Mouse (Mus musculus) thymus, adult 2 months (tissue): ENCODE data around the gene Dtd1. TPM values are rescaled to one million over a fixed set of nuclear protein-coding genes. Genes with fewer than 3 reads are reported as not detected.

ENCODE experiments used
- DNase-seq: peaks from one replicate; pipeline ENCODE4 v3.0.0; 2021
- H3K27ac ChIP-seq: fragments of 200-500 bp; 2 replicates; pipeline ENCODE4 v1.5.1; 2012; ENCODE audit warnings: low read length, control low read depth; ENCODE audit not compliant: control insufficient read depth, insufficient read depth
- H3K27me3 ChIP-seq: fragments of 200-500 bp; 2 replicates; pipeline ENCODE4 v1.6.1; 2012; ENCODE audit warnings: mild to moderate bottlenecking, low read length, moderate library complexity, mixed read lengths; ENCODE audit not compliant: control insufficient read depth, insufficient read depth
- H3K36me3 ChIP-seq: fragments of 200-500 bp; 2 replicates; pipeline ENCODE4 v1.6.1; 2012; ENCODE audit warnings: mild to moderate bottlenecking, low read length, moderate library complexity; ENCODE audit not compliant: control insufficient read depth, insufficient read depth
- H3K4me1 ChIP-seq: fragments of 200-500 bp; replicated peaks from 2 replicates; pipeline ENCODE4 v1.6.1; 2012; ENCODE audit warnings: low read length; ENCODE audit not compliant: control insufficient read depth, insufficient read depth
- H3K4me3 ChIP-seq: fragments of 200-500 bp; 2 replicates; pipeline ENCODE4 v1.5.1; 2012; ENCODE audit warnings: mild to moderate bottlenecking, low read length, control low read depth, moderate library complexity; ENCODE audit not compliant: control insufficient read depth, insufficient read depth
- CTCF ChIP-seq: fragments of 200-500 bp; IDR thresholded peaks from 2 replicates; pipeline ENCODE4 v1.5.1; 2012; ENCODE audit warnings: mild to moderate bottlenecking, control low read depth, low read length, moderate library complexity, borderline replicate concordance; ENCODE audit not compliant: control insufficient read depth, poor library complexity, insufficient read depth; ENCODE audit errors: extremely low read depth
- POLR2A ChIP-seq: fragments of 200-500 bp; IDR thresholded peaks from 2 replicates; pipeline ENCODE4 v1.6.1; 2012; ENCODE audit warnings: mild to moderate bottlenecking, low read length, control low read depth, moderate library complexity; ENCODE audit not compliant: control insufficient read depth, poor library complexity, insufficient read depth; ENCODE audit errors: extremely low read depth
- WGBS: fragments of 180-500 bp; shearing (Covaris S2); methylation state at CpG from one replicate; pipeline ENCODE4 v1.1.7; 2018; 5-methylcytosine and 5-hydroxymethylcytosine counted together
- polyA plus RNA-seq: library from polyadenylated mRNA; depleted of rRNA; stranded (reverse); fragments of >200 nt; gene quantifications from 2 replicates; pipeline ENCODE4 v1.2.3, GENCODE M21; 2012

Gene Dtd1
- polyA plus RNA-seq, 1 experiment: 8.4 TPM

GRCm38 (mm10) chr2:144781871-144782270 is 182.2 kb downstream of the Dtd1 start:
- no peak for DNase-seq
- no peak for TF ChIP-seq CTCF
- no peak for TF ChIP-seq POLR2A
- 70% methylated on average over 3 of the region's 3 CpGs for WGBS
- no peaks in the 10 kb centered on the region for H3K4me1 ChIP-seq
- no peak overlapping the region for H3K4me3 ChIP-seq
- no peak overlapping the region for H3K27ac ChIP-seq
- no peaks in the 10 kb centered on the region for H3K36me3 ChIP-seq
- no peaks in the 10 kb centered on the region for H3K27me3 ChIP-seq

- DNase-seq: no peak
- no peaks in the 10 kb centered on the region for H3K36me3 ChIP-seq
- no peaks in the 10 kb centered on the region for H3K27me3 ChIP-seq
- TF ChIP-seq CTCF (no peak), POLR2A (no peak)
- no peak overlapping the region for H3K27ac ChIP-seq
- WGBS: 87% methylated on average over 4 of the region's 4 CpGs
- H3K4me3 ChIP-seq: no peak overlapping the region
- no peaks in the 10 kb centered on the region for H3K4me1 ChIP-seq
These were observed 182.8 kb downstream of the Dtd1 start for GRCm38 (mm10) chr2:144782481-144782880.

GRCm38 (mm10) chr2:144783190-144783589 is 183.5 kb downstream of the Dtd1 start:
- 95% methylated on average over 1 of the region's 1 CpGs for WGBS
- Histone ChIP-seq H3K36me3 (no peaks in the 10 kb centered on the region), H3K4me3 (no peak overlapping the region), H3K27me3 (no peaks in the 10 kb centered on the region), H3K27ac (no peak overlapping the region), H3K4me1 (no peaks in the 10 kb centered on the region)
- TF ChIP-seq CTCF (no peak), POLR2A (no peak)
- no peak for DNase-seq

GRCm38 (mm10) chr2:144783831-144784230 is 184.1 kb downstream of the Dtd1 start:
- DNase-seq: no peak
- H3K4me3 ChIP-seq: no peak overlapping the region
- WGBS: 96% methylated on average over 6 of the region's 6 CpGs

GRCm38 (mm10) chr2:144791671-144792294 is 192.1 kb downstream of the Dtd1 start:
- no peak overlapping the region for H3K4me3 ChIP-seq
- 82% methylated on average over 14 of the region's 14 CpGs for WGBS
- H3K27ac ChIP-seq: no peak overlapping the region
- no peaks in the 10 kb centered on the region for H3K27me3 ChIP-seq
- TF ChIP-seq POLR2A (no peak), CTCF (no peak)
- no peak for DNase-seq
- no peaks in the 10 kb centered on the region for H3K36me3 ChIP-seq
- H3K4me1 ChIP-seq: no peaks in the 10 kb centered on the region

More at GRCm38 (mm10) chr2:144783831-144784230, 184.1 kb downstream of the Dtd1 start:
- Histone ChIP-seq H3K36me3 (no peaks in the 10 kb centered on the region), H3K27me3 (no peaks in the 10 kb centered on the region), H3K27ac (no peak overlapping the region), H3K4me1 (no peaks in the 10 kb centered on the region)
- no peak for TF ChIP-seq POLR2A
- no peak for TF ChIP-seq CTCF

- Histone ChIP-seq H3K27me3 (no peaks in the 10 kb centered on the region), H3K36me3 (no peaks in the 10 kb centered on the region), H3K4me1 (no peaks in the 10 kb centered on the region), H3K27ac (no peak overlapping the region), H3K4me3 (no peak overlapping the region)
- no peak for TF ChIP-seq CTCF
- no peak for TF ChIP-seq POLR2A
- DNase-seq: no peak
- WGBS: 76% methylated on average over 8 of the region's 8 CpGs
These were observed 197.8 kb downstream of the Dtd1 start for GRCm38 (mm10) chr2:144797515-144797914.
